Mouse (Mus musculus) heart, embryonic 10.5 days (tissue): ENCODE measurements around the gene Pvalb. TPM values are rescaled to one million over a fixed set of nuclear protein-coding genes. Genes with fewer than 3 reads are reported as not detected.

Experiments
- DNase-seq: peaks from one replicate; pipeline ENCODE4 v3.0.0-alpha.2; 2017; ENCODE audit warnings: low spot score
- H3K27ac ChIP-seq: fragments of 300-500 bp; sonication (generic); 2 replicates; pipeline ENCODE4 v1.5.1; 2016; ENCODE audit warnings: mild to moderate bottlenecking
- H3K27me3 ChIP-seq: fragments of 300-500 bp; sonication (generic); 2 replicates; pipeline ENCODE4 v1.6.1; 2016; ENCODE audit warnings: mild to moderate bottlenecking; ENCODE audit not compliant: poor library complexity, insufficient read depth, severe bottlenecking
- H3K36me3 ChIP-seq: fragments of 300-500 bp; sonication (generic); 2 replicates; pipeline ENCODE4 v1.6.1; 2016; ENCODE audit warnings: mild to moderate bottlenecking, moderate library complexity
- H3K4me1 ChIP-seq: fragments of 300-500 bp; sonication (generic); 2 replicates; pipeline ENCODE4 v1.6.1; 2016; ENCODE audit warnings: mild to moderate bottlenecking
- H3K4me3 ChIP-seq: fragments of 300-500 bp; sonication (generic); 2 replicates; pipeline ENCODE4 v1.5.1; 2016; ENCODE audit warnings: mild to moderate bottlenecking, moderate library complexity
- H3K9me3 ChIP-seq: fragments of 300-500 bp; sonication (generic); 2 replicates; pipeline ENCODE4 v1.6.1; 2016; ENCODE audit warnings: mild to moderate bottlenecking, moderate library complexity
- WGBS: fragments of 180-500 bp; shearing (Covaris S2); methylation state at CpG from one replicate; pipeline ENCODE4 v1.1.7; 2016; 5-methylcytosine and 5-hydroxymethylcytosine counted together
- polyA plus RNA-seq: library from polyadenylated mRNA; unstranded; fragments of >200 nt; fragmentation: Nextera tagmentation; extraction: Ambion mirVana; gene quantifications from 2 replicates; pipeline ENCODE4 v1.2.1, GENCODE M21; 2016

Pvalb gene
- 0.30 and 1.3 TPM in 2 replicates for polyA plus RNA-seq

GRCm38 (mm10) chr15:78206312-78206711 lies at the start of gene Pvalb:
Pvalb (minus strand) TSS chr15:78206400.
- no peak for DNase-seq
- no peaks in the 10 kb centered on the region for H3K36me3 ChIP-seq
- H3K4me1 ChIP-seq, result peaks cover 14% of the 10 kb centered on the region
- H3K27me3 ChIP-seq, result peaks cover 65% of the 10 kb centered on the region
- no peak within 1 kb of the TSS for H3K27ac ChIP-seq
- H3K9me3 ChIP-seq, result no peaks in the 10 kb centered on the region
- no peak within 1 kb of the TSS for H3K4me3 ChIP-seq
- 75% methylated on average over 7 of the region's 7 CpGs for WGBS

GRCm38 (mm10) chr15:78254751-78255150 lies 48.6 kb upstream of the Pvalb start:
- DNase-seq, result no peak
- 18% methylated on average over 20 of the region's 20 CpGs for WGBS
- Histone ChIP-seq H3K4me3 (0 out of 2 replicates have a peak overlapping the region, but pooled peaks have one; percentile 8), H3K27me3 (peaks cover 40% of the 10 kb centered on the region), H3K4me1 (peaks cover 12% of the 10 kb centered on the region; the same call in 1 of the 2 replicates), H3K27ac (no peak overlapping the region), H3K9me3 (no peaks in the 10 kb centered on the region), H3K36me3 (no peaks in the 10 kb centered on the region)

DNA sequence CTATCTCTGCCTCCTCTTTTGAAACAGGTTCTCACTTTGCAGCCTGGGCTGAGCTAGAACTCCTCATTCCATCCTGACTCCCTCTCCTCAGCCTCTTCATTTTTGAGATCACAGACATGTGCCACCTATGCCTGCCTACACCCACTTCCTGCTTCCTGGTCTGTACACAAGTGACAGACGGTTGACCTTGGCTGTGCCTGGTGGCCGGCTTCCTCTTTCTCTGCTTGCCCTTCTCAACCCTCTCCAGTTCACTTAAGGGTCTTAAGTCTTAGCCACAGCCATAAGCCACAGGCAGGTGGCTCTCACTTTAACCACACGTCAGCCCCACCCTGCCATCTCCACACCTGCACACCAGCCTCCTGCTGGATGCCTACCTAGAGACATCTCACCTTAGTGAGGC lies 42.2 kb upstream of the Pvalb start:
- WGBS, result 56% methylated on average over 3 of the region's 3 CpGs
- peaks cover 33% of the 10 kb centered on the region for H3K27me3 ChIP-seq

GRCm38 (mm10) chr15:78247659-78248058 lies 41.5 kb upstream of the Pvalb start:
- Histone ChIP-seq H3K27me3 (peaks cover 38% of the 10 kb centered on the region), H3K4me3 (no peak overlapping the region), H3K27ac (no peak overlapping the region), H3K9me3 (no peaks in the 10 kb centered on the region), H3K4me1 (peaks cover 14% of the 10 kb centered on the region), H3K36me3 (no peaks in the 10 kb centered on the region)
- DNase-seq, result no peak
- 68% methylated on average over 2 of the region's 2 CpGs for WGBS

More for the DNA sequence above, 42.2 kb upstream of the Pvalb start:
- Histone ChIP-seq H3K4me1 (peaks cover 14% of the 10 kb centered on the region), H3K36me3 (no peaks in the 10 kb centered on the region), H3K27ac (no peak overlapping the region), H3K9me3 (no peaks in the 10 kb centered on the region), H3K4me3 (no peak overlapping the region)
- DNase-seq, result no peak

GRCm38 (mm10) chr15:78246143-78247116 lies 40.2 kb upstream of the Pvalb start:
- Histone ChIP-seq H3K36me3 (no peaks in the 10 kb centered on the region), H3K27ac (no peak overlapping the region), H3K4me1 (peaks cover 14% of the 10 kb centered on the region), H3K4me3 (no peak overlapping the region), H3K27me3 (peaks cover 34% of the 10 kb centered on the region), H3K9me3 (no peaks in the 10 kb centered on the region)
- DNase-seq, result no peak
- WGBS, result 69% methylated on average over 18 of the region's 18 CpGs

- no peaks in the 10 kb centered on the region for H3K9me3 ChIP-seq
- no peaks in the 10 kb centered on the region for H3K36me3 ChIP-seq
- DNase-seq, result no peak
- 71% methylated on average over 7 of the region's 7 CpGs for WGBS
- H3K4me3 ChIP-seq, result no peak within 1 kb of the TSS
- peaks cover 19% of the 10 kb centered on the region for H3K4me1 ChIP-seq
- peaks cover 35% of the 10 kb centered on the region for H3K27me3 ChIP-seq
- 0 out of 2 replicates have a peak within 1 kb of the TSS, but pooled peaks have one; percentile 5 for H3K27ac ChIP-seq
Observed at GRCm38 (mm10) chr15:78244695-78245492, 38.7 kb upstream of the Pvalb start, which contains the start of gene Ncf4. Ncf4 (plus strand) TSS chr15:78244801.

- Histone ChIP-seq H3K9me3 (no peaks in the 10 kb centered on the region), H3K27ac (no peak overlapping the region), H3K4me3 (no peak overlapping the region), H3K4me1 (peaks cover 19% of the 10 kb centered on the region), H3K36me3 (no peaks in the 10 kb centered on the region), H3K27me3 (peaks cover 37% of the 10 kb centered on the region)
- 67% methylated on average over 6 of the region's 6 CpGs for WGBS
- no peak for DNase-seq
Observed at GRCm38 (mm10) chr15:78243774-78244173, 37.6 kb upstream of the Pvalb start.

- no peak overlapping the region for H3K27ac ChIP-seq
- DNase-seq, result no peak
- H3K36me3 ChIP-seq, result no peaks in the 10 kb centered on the region
- 76% methylated on average over 8 of the region's 8 CpGs for WGBS
- H3K27me3 ChIP-seq, result peaks cover 41% of the 10 kb centered on the region
- no peak overlapping the region for H3K4me3 ChIP-seq
- H3K9me3 ChIP-seq, result no peaks in the 10 kb centered on the region
- H3K4me1 ChIP-seq, result peaks cover 19% of the 10 kb centered on the region
Observed at GRCm38 (mm10) chr15:78243061-78243460, 36.9 kb upstream of the Pvalb start.

- Histone ChIP-seq H3K4me3 (no peak overlapping the region), H3K27me3 (peaks cover 41% of the 10 kb centered on the region), H3K27ac (no peak overlapping the region), H3K4me1 (peaks cover 10% of the 10 kb centered on the region), H3K9me3 (no peaks in the 10 kb centered on the region), H3K36me3 (no peaks in the 10 kb centered on the region)
- WGBS, result 50% methylated on average over 11 of the region's 11 CpGs
- no peak for DNase-seq
Observed at GRCm38 (mm10) chr15:78241335-78241734, 35.1 kb upstream of the Pvalb start.

GRCm38 (mm10) chr15:78239956-78240617 lies 33.9 kb upstream of the Pvalb start:
- H3K27ac ChIP-seq, result no peak overlapping the region; the same call in 1 of the 2 replicates
- H3K27me3 ChIP-seq, result peaks cover 39% of the 10 kb centered on the region
- H3K9me3 ChIP-seq, result no peaks in the 10 kb centered on the region
- no peak overlapping the region for H3K4me3 ChIP-seq
- H3K36me3 ChIP-seq, result no peaks in the 10 kb centered on the region
- peaks cover 18% of the 10 kb centered on the region for H3K4me1 ChIP-seq
- no peak for DNase-seq
- WGBS, result 61% methylated on average over 14 of the region's 14 CpGs

DNA sequence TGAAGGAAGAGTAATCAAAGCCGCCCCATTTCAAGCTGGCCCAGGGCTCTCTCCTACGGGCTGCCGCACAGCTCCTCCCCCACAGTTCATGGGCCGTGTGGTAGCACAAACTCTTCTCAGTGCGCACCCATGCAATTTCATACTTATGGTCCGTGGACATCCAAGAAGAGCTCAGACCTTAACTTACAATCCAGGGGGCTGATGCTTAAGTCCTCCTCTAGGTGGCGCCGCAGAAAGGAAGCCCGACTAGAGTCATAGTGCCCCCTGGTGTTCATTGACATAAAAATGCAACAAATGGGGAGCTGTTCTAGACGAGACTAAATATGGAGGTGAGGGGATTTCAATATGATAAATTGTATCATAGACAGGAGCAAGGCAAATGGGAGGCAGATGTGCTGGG lies 33.3 kb upstream of the Pvalb start:
- Histone ChIP-seq H3K9me3 (no peaks in the 10 kb centered on the region), H3K36me3 (no peaks in the 10 kb centered on the region), H3K27me3 (peaks cover 33% of the 10 kb centered on the region), H3K4me1 (peaks cover 22% of the 10 kb centered on the region), H3K4me3 (no peak overlapping the region), H3K27ac (no peak overlapping the region)
- DNase-seq, result no peak
- 22% methylated on average over 10 of the region's 10 CpGs for WGBS

DNA sequence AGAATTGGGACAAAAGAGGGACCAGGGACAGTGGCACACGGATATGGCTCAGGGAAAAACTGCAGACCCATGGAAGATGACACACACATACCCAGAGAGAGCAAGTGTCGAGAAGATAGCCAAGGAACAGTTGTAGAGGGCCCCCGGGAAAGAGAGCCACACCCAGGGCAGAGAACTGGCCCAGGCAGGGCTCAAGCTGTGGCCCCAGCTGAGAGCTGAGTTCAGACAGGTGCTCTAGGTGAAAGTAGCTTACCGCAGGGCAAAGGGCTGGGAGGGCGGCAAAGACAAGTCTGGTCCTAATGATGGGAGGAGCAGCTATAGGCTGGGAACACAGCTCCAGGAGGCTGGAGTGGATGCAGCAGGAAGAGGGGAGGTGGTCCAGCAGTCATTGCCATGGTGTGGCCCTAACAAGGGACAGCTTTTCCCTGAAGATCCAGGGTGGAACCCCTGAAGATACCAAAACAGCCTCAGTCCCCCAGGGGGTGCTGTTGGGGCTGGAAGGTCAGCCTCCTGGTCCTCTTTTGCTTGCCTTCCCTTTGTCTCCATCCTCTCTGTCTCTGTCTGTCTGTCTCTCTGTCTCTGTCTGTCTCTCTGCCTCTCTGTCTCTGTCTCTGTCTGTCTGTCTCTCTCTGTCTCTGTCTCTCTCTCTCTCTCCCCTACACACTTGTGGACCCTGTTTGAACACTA lies 28.8 kb upstream of the Pvalb start:
- no peaks in the 10 kb centered on the region for H3K36me3 ChIP-seq
- no peak for DNase-seq
- WGBS, result 72% methylated on average over 5 of the region's 5 CpGs
- no peaks in the 10 kb centered on the region for H3K9me3 ChIP-seq
- H3K27ac ChIP-seq, result no peak overlapping the region
- peaks cover 6% of the 10 kb centered on the region; the same call in 1 of the 2 replicates for H3K27me3 ChIP-seq
- H3K4me3 ChIP-seq, result no peak overlapping the region
- peaks cover 13% of the 10 kb centered on the region; the same call in 1 of the 2 replicates for H3K4me1 ChIP-seq
